Mouse (Mus musculus): ENCODE measurements around the gene Slc2a8.

DNA sequence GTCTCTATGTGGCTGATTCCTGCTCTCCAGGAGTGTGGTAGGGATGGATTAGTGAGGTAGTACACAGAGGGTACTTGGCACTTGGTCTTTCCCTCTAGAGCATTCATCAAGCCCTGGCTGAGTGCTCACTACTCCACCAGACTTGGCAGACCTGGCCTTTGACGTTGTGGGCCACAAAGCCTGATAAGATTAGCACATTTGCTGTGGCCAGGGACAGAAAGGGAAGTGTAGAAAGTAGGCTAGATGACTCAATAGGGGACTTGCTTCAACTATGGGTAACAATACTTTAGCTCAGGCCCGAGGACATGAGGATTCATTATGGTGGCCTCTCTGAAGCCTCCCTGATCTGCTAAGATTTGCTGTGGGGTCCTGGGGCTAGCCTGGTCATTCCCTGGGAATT lies 35.3 kb upstream of the Slc2a8 start:
- no peak for TF ChIP-seq TAL1 (IDR thresholded peaks at IDR 0.05; ENCODE audit: low read length)
- TF ChIP-seq GATA1 (IDR thresholded peaks at IDR 0.05; ENCODE audit: low read length): no peak
